Mouse (Mus musculus) neural tube, postnatal 0 days (tissue): ENCODE measurements around the gene Sorl1. TPM values are rescaled to one million over a fixed set of nuclear protein-coding genes. Genes with fewer than 3 reads are reported as not detected.

ENCODE experiments used
- polyA plus RNA-seq: library from polyadenylated mRNA; unstranded; fragments of >200 nt; fragmentation: Nextera tagmentation; extraction: Ambion mirVana; gene quantifications from 2 replicates; pipeline ENCODE4 v1.2.1, GENCODE M21; 2015

The Sorl1 gene
- 14.0 and 18.5 TPM in 2 replicates for polyA plus RNA-seq

GRCm38 (mm10) chr9:42123713-42124576 lies at the start of gene Sorl1:
Gene Sorl1 (minus strand): TSS chr9:42124297.

Other genes with a start within 250 kb of the Sorl1 start
- 65.6 and 72.7 TPM in 2 replicates for gene Sc5d, start 140.0 kb upstream of the Sorl1 start, polyA plus RNA-seq